Mouse (Mus musculus): ENCODE results near the gene Use1. TPM values are rescaled to one million over a fixed set of nuclear protein-coding genes. Genes with fewer than 3 reads are reported as not detected.
"Not testable (repeated sequence)": the region's sequence is repeated elsewhere in the genome, so short reads cannot be mapped to it uniquely, and the experiment has no call there.

Use1 gene
- total RNA-seq (2021), result 100 to 1,000 TPM in 1 of 2 experiments, 10 to 100 TPM in 1; 99.4 to 106 TPM

DNA sequence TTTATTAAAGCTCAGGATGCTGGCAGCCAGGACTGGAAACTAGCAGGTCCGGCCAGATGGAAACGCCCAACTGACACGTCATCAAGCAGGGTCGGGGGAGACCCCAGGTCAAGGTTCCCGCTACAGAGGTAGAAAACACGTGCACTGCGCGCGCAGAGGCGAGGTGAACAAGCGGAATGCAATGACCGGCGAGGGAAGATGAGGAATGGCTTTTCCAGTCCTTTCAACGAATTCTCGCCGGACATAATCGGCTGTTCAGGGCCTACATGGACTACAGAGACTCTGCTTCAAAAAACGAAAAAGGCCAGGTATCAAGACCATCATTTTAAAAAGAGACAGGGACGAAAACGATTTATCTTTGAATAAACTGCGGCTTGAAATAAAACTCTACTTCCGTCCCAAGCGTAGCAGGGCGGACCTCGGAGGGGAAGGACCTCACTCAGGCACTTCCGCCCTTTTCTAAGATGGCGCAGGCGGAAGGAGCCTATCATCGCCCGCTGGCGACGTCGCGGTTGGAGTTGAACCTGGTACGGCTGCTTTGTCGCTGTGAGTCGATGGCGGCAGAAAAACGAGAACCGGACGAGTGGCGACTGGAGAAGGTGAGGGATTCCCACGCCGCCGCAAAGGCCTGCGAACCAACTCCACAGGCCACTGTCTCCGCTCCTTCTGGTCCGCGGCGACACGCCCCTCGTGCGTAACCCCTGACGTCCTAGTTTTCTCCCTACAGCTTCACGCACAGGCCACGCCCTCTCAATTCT lies at the start of gene Use1:
Use1 (plus strand) TSS at position 78 of the 758 bp plus-strand sequence.
- peak; percentile 90 for DNase-seq

GRCm38 (mm10) chr8:71318610-71319009 lies 48.0 kb upstream of the Use1 start:
- DNase-seq, result not testable (repeated sequence)

GRCm38 (mm10) chr8:71319760-71320159 lies 46.9 kb upstream of the Use1 start:
- DNase-seq, result not testable (repeated sequence)

DNA sequence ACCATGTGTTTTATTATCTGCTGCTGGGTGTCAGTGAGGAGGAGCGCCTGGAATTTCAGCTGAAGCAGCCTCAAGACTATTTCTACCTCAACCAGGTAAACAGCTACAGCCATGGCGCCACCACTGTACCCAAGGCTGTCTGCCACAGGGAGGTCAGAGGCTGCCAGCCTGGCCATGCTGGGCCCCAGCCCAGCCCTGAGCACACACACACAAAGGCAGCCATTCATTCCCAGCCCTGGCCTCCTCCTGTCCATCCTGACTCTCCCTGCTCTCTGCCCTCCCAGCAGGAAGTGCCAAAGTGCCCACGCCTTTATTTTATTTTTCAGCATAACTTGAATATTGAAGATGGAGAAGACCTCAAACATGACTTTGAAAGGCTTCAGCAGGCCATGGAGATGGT lies 43.7 kb upstream of the Use1 start:
- no peak for DNase-seq

- DNase-seq, result peak; percentile 60
Measured at GRCm38 (mm10) chr8:71324848-71325247, 41.8 kb upstream of the Use1 start.

GRCm38 (mm10) chr8:71337834-71338233 lies 28.8 kb upstream of the Use1 start:
- DNase-seq, result not testable (repeated sequence)

DNA sequence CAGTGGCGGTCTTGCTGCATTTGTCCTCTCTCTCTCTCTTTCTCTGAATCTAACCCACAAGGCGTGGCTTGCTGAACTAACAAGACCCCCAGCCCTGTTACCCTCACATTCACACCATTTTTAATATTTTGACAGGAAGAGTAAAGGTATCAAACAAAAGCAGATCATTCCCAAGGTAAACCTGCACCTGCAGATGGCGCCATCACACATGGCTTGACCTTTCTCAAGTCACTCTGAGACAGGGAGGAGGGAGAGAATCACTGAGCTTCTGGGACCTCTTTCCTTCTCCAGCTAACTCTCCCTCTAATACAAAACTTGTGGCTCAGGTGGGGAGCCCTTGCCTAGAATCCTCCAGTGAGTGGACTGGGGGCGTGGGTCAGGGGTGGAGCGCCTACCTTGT lies 26.0 kb upstream of the Use1 start:
- DNase-seq, result peak; percentile 52

- no peak for DNase-seq
Measured at GRCm38 (mm10) chr8:71346581-71346980, 20.1 kb upstream of the Use1 start.

DNA sequence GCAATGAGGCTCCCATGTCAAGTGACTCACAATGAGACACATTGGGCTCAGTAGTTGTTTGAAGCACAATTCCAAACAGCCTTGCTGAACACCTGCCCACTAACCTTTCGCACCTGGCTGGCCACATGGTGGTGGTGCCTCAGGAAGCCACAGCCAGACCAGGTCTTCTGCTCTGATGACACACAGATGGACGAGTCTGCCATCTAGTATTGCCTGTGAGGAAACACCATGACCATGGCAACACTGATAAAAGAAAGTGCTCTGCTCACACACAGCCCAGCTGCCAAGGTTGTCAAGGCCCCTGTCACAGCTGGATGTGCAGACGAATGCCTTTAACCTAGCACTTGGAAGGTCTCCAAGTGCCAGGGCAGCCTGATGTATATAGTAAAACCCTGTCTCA lies 15.5 kb upstream of the Use1 start:
- no peak for DNase-seq

DNA sequence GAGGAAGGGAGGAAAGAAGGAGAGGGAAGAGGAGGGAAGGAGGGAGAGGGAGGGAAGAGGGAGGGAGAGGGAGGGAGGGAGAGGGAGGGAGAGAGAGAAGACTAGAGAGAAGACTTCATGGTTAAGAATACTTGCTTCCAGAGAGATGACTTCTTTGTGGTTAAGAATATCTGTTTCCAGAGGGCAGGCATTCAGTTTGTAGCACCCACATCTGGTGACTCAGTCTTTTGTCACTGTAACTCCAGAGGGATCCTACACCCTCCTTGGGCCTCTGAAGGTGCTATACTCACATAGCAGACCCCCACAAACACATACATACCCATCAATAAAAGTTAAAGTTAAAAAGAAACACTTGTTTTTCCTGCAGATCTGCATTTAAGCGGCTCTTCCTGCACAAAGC lies 15.1 kb upstream of the Use1 start:
- no peak for DNase-seq

GRCm38 (mm10) chr8:71358026-71358425 lies 8.6 kb upstream of the Use1 start:
- DNase-seq, result no peak

DNA sequence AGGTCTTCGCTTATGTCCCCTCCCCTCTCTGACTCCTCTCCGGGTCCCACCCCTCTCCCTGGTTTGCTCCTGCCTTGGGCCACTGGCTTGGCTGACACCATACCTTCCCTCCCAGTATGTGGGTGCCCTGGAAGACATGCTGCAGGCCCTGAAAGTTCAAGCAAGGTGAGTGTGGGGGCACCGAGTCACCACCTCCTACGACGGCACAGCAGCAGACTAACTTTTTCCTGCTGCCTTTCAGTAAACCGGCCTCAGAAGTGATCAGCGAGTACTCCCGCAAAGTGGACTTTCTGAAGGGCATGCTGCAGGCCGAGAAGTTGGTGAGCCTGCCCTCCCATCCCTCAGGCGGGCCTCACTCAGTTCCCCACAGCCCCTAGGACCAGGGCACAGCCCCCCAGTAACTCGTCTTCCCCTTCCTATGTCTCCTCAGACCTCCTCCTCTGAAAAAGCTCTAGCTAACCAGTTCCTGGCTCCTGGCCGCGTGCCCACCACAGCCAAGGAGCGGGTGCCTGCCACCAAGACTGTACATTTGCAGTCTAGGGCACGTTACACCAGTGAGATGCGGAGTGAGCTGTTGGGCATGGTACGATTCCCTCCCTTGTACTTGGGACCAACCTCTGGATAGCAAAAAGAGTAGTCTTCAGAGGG lies 1.0 kb downstream of the Use1 start:
- no peak for DNase-seq

GRCm38 (mm10) chr8:71368366-71368765 lies 1.7 kb downstream of the Use1 start:
- DNase-seq, result no peak

- no peak for DNase-seq
Measured at GRCm38 (mm10) chr8:71369040-71369718, 2.5 kb downstream of the Use1 start.

GRCm38 (mm10) chr8:71370711-71371235 lies 4.1 kb downstream of the Use1 start:
- no peak for DNase-seq

- DNase-seq, result peak; percentile 97
Measured at GRCm38 (mm10) chr8:71371236-71371848, 4.7 kb downstream of the Use1 start, which contains the start of gene Ocel1. Gene Ocel1 (plus strand): TSS chr8:71371298.

GRCm38 (mm10) chr8:71372427-71372826 lies 5.8 kb downstream of the Use1 start:
- DNase-seq, result no peak

- no peak for DNase-seq
Measured at GRCm38 (mm10) chr8:71373000-71373399, 6.4 kb downstream of the Use1 start.

- no peak for DNase-seq
Measured at GRCm38 (mm10) chr8:71374616-71375206, 8.1 kb downstream of the Use1 start.

- DNase-seq, result peak; percentile 66
Measured at GRCm38 (mm10) chr8:71375581-71376422, 9.2 kb downstream of the Use1 start.

- DNase-seq, result no peak
Measured at GRCm38 (mm10) chr8:71376423-71377030, 9.9 kb downstream of the Use1 start.

All from heart, postnatal 4 days (tissue).